Mouse (Mus musculus): Measurements from ENCODE around the gene Trex1.

Trex1 gene

GRCm38 (mm10) chr9:109051651-109052489, 7.7 kb downstream of the Trex1 start:
- no peak for DNase-seq (ENCODE audit: low read depth, low spot score)

DNA sequence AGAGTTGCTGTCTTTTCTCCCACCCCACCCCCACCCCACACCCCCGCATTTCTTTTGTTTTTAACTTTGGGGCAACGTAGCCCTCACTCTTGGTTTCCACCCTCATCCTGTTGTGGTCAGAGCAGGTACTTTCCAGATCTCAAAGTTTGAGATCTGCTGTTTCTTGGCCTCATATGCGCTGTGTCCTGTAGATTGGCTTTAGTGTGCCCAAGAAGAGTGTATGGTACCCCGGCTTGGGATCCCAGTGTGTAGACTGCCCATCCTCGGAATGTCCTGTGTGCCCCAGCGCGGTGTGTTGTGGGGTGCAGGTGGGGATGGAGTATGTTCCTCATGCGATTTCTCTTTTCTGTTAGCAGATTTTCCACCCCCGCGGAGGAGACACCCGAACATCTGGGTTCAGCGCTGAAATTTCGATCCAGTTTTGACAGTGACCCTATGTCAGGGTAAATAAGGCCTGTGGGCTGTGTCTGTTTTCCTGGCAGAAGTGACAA, 8.5 kb downstream of the Trex1 start:
- no peak for DNase-seq (ENCODE audit: low read depth, low spot score)

GRCm38 (mm10) chr9:109050674-109050997, 8.9 kb downstream of the Trex1 start:
- DNase-seq (ENCODE audit: low read depth, low spot score) = no peak

GRCm38 (mm10) chr9:109049996-109050673, 9.4 kb downstream of the Trex1 start:
- DNase-seq (ENCODE audit: low read depth, low spot score) = no peak

- DNase-seq (ENCODE audit: low read depth, low spot score) = no peak
Measured at GRCm38 (mm10) chr9:109049316-109049715, 10.2 kb downstream of the Trex1 start.

DNA sequence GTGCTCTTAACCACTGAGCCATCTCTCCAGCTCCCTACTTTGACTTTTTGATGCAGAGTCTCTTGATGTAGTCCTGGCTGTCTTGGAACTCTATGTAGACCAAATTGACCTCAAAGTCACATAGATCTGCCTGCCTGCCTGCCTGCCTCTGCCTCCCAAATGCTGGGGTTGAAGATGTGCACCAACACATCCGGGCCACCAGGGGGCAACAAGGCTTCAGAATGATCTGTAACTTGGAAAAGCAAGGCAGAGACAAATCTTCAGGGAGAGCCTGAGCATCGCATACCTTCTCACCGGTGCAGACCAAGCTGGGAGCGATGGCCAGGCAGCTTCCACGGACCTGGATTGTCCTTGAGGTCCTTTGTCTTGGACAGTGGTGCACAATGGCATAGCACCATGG, 13.2 kb downstream of the Trex1 start:
- no peak for DNase-seq (ENCODE audit: low read depth, low spot score)

DNA sequence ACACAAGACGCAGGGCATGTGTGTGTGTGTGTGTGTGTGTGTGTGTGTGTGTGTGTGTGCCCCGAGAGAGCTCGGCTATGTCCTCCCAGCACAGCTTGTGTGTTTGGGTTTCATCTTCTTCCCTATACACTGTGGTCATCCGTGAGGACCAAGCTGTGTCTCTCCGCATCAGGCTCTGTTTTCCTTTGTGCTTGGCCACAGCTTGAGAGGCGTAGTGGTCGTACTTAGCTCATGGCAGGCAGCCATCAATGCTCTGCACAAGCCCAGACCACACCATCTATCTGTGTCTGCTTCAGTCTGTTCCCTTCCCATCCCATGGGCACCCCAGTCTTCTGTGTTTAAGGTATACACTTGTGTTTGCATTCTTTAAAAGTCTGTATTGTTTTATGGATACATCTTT, 18.2 kb downstream of the Trex1 start:
- DNase-seq (ENCODE audit: low read depth, low spot score) = no peak

DNA sequence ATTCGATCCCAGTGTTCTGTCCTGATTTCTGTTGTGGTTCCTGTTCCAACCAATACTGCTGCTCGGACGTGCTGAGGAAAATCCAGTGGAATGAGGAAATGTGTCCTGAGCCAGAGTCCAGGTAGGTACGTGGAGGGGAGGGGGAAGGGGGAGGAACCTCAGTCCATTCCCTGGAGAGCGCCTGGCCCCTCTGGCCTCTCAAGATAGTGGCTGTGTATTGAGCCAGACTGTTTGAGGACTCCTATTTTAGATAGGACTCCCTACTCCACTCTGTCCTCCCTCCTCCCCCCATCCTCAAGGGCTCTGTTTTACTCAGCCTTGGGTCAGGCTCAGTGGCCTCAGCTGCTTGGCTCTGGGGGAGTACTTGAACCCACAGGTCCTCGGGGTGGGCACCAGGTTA, 18.6 kb downstream of the Trex1 start:
- no peak for DNase-seq (ENCODE audit: low read depth, low spot score)

DNA sequence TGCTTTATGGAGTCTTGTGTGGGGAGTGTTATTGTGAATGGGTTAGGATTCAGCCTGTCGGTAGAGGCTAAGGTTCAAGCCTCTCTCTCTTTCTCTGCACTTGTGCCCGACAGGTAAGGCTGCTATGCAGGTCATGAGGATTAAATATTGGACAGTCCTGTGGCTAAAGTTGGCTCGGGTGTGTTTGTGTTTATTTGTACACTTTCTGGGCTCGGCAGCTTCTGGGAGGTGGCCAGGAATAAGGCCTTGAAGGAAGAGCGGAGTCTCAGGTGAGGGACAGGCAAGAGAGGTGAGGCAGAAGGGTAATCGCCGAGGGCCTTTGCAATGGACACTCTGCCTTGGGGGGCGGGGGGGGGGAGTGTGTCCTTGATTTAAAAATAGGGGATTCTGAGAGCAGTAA, 19.3 kb downstream of the Trex1 start:
- no peak for DNase-seq (ENCODE audit: low read depth, low spot score)

- no peak for DNase-seq (ENCODE audit: low read depth, low spot score)
Measured at GRCm38 (mm10) chr9:109039681-109040080, 19.9 kb downstream of the Trex1 start.

DNA sequence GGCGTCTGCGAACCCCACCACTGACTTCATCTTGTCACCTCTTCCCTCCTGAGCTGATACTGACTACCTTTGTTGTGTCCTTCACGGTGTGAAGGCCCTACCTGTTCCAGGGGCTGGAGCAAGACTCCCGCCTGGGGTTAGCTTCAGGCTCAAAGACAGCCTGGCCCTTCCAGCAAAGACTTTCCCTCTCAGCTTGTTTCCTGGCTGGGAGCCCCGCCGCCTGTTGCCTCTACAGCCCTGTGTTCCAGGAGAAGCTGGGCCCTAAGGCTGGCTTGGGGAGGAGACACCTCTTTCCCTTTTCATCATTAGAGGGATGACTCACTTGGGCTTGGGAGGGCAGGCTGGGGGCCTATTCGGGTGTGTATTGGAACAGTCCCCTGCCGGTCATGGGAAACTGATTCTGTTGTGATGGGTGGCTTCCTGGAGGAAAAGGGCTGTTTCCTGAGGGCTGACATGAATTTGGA, 20.6 kb downstream of the Trex1 start:
- DNase-seq (ENCODE audit: low read depth, low spot score) = no peak

DNA sequence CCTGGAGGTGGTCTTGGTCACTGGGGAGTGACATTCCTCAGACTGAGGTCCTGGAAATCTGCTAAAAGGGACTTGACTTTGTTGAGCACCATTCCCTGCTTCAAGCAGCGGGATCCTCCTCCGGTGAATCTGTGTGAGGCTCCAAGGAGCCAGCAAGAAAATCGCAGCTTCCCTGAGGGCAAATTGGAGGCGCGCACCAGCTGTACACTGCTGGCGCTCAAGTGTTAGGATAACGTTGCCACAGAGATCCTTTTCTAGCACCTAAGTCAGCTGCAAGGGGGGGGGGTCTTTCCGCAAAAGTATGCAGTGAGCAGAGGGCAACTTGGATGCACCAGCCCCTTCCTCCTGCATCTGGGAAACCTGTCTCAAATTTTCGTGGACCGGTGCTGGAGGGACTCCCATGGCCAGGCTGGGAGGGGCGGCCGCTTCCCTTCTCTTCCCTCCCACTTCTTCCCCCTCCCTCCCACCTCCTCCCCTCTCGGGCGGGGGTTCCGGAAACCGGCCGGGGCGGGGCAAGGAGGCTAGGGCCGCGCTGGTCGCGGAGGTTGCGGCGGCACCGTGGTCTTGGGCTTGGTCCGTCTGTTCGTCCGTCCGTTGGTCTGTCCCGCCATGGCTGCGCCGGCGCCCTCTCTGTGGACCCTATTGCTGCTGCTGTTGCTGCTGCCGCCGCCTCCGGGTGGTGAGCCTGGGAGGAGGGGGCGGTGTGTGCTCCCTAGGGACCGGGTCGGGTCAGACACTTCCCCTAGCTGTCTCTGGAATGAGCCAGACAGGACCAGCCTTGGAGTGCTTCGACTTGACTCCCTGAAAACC, 21.2 kb downstream of the Trex1 start, which contains the start of gene Shisa5:
Gene Shisa5 (plus strand): TSS at position 480 of the 810 bp plus-strand sequence.
- DNase-seq (ENCODE audit: low read depth, low spot score) = no peak

GRCm38 (mm10) chr9:109032435-109032834, 27.1 kb downstream of the Trex1 start:
- no peak for DNase-seq (ENCODE audit: low read depth, low spot score)

DNA sequence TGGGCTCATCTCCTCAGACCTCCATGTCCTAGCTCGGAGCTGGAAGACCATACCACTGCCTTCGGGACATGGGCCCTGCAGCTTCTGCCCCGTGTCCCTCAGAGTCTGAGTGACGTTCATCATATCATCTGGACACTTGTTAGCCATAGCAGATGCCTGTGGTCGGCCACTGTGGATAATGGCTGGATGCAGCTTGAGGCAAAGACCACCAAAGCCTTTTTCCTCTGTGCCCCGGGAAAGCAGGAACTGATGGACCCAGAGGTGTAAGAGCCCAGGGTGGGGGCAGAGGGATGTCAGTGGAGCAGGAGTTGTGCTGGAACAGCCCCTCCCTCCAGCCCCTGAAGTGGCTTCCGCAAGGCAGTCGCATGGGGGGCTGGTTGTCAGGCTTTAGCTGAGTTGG, 27.8 kb downstream of the Trex1 start:
- DNase-seq (ENCODE audit: low read depth, low spot score) = no peak

DNA sequence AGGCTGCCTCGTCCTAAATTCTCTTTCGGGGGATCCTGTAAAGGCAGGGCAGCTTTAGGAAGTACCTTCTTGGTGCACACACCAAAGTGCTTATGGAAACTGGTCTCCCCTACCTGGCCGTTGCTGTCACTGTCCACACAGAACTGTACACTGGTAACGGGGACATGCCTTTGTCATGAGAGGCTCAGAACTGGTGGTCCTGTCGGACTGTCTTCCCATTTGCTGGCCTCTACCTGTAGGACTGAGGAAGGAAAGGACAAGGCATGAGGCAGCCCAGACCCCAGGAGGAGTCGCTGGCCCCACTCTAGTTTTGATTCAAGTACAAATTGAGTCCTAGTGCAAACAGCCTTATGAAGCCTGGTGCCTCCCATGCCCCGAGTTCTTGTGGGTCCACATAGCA, 28.5 kb downstream of the Trex1 start:
- DNase-seq (ENCODE audit: low read depth, low spot score) = no peak

- no peak for DNase-seq (ENCODE audit: low read depth, low spot score)
Measured at GRCm38 (mm10) chr9:109030312-109030711, 29.2 kb downstream of the Trex1 start.

GRCm38 (mm10) chr9:109028919-109029318, 30.6 kb downstream of the Trex1 start:
- DNase-seq (ENCODE audit: low read depth, low spot score) = no peak

GRCm38 (mm10) chr9:109028421-109028820, 31.1 kb downstream of the Trex1 start:
- no peak for DNase-seq (ENCODE audit: low read depth, low spot score)

GRCm38 (mm10) chr9:109027521-109027920, 32.0 kb downstream of the Trex1 start:
- no peak for DNase-seq (ENCODE audit: low read depth, low spot score)

DNA sequence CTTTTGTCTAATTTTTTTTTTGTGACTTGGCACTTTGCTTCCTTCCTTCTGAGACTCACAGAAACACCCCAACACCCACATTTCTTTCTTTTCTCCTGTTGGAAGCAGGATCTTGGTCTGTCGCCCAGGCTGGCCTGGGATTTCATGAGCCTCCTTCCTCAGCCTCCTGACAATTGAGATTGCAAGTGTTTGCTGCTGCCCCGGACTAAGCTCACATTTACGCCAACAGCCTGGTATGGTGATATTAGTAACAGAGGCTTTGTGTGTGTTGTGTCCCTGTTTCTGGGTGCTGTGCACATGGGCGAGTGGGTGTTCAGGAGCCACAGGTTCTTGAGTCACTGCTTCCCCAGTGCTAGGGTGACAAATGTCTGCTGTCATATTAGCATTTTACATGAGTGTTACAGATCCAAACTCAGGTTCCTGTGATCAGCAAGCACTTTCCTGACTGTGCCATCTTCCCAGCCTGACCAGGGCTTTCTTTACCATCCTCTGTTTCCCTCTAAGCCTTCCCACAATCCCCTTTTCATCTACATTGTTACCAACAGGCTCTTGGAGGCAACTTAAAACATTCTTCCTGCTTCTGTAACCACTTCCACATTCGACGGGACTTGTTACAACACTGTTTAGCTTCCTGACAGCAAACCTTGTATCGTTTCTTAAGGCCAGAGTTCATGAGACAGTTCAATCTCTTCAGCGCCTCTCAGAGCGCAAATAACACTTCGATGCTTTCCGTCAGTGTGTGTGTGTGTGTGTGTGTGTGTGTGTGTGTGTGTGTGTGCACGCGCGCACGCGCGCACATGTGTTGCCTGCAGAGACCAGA, 36.5 kb downstream of the Trex1 start:
- DNase-seq (ENCODE audit: low read depth, low spot score) = no peak

GRCm38 (mm10) chr9:109021428-109021827, 38.1 kb downstream of the Trex1 start:
- DNase-seq (ENCODE audit: low read depth, low spot score) = no peak

Data from brain, embryonic 18.5 days (tissue).